Mouse (Mus musculus): ENCODE measurements around the gene Psmd7.
"Not testable (repeated sequence)": the region's sequence is repeated elsewhere in the genome, so short reads cannot be mapped to it uniquely, and the experiment has no call there.

Gene Psmd7

GRCm38 (mm10) chr8:107587995-107588780 is at the start of gene Psmd7:
TSS of gene Psmd7 (minus strand) at chr8:107588464.
- peak; percentile 95 for DNase-seq

GRCm38 (mm10) chr8:107633734-107634133 is 45.5 kb upstream of the Psmd7 start:
- no peak for DNase-seq

DNA sequence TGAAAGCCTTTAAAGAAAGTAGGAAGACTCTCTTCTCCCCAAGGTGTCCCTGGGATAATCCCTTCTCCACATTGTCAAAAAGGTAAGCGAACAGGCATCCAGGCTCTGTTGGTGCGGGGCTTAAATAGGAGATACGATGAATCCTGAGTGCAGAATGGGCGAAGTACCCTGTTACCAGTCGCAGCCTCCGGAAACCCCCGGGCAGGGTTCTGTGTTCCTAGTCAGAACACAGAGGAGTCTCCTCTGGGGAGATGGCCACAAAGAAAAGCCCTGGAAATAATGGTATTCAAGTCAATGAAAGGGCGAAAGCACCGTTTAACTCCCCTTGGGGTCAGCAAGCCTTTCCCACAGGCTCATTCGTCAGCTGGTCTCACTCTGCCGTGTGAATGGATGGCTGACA is 41.4 kb upstream of the Psmd7 start:
- DNase-seq: no peak

GRCm38 (mm10) chr8:107628501-107629149 is 40.4 kb upstream of the Psmd7 start:
- DNase-seq: peak; percentile 19

DNA sequence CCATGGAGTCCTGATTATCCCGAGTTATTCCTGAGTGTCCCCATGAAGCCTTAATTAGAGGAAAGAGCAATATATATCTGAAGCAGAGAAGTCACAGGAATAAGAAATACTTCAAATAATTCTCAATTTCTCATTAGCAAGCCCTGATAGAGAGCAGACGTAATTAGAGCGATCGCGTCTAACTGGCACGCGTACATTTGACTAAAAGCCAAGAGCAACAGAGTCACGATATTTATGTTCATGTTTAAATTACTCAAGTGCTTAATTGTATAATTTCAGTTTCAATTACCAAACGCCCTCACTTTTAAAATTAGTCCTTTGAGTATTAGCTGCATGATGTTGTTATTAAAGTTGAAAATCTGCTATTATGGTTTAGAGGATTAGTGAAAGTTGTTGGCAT is 39.6 kb upstream of the Psmd7 start:
- DNase-seq: no peak

- not testable (repeated sequence) for DNase-seq
Observed at GRCm38 (mm10) chr8:107624301-107624700, 36.0 kb upstream of the Psmd7 start.

DNA sequence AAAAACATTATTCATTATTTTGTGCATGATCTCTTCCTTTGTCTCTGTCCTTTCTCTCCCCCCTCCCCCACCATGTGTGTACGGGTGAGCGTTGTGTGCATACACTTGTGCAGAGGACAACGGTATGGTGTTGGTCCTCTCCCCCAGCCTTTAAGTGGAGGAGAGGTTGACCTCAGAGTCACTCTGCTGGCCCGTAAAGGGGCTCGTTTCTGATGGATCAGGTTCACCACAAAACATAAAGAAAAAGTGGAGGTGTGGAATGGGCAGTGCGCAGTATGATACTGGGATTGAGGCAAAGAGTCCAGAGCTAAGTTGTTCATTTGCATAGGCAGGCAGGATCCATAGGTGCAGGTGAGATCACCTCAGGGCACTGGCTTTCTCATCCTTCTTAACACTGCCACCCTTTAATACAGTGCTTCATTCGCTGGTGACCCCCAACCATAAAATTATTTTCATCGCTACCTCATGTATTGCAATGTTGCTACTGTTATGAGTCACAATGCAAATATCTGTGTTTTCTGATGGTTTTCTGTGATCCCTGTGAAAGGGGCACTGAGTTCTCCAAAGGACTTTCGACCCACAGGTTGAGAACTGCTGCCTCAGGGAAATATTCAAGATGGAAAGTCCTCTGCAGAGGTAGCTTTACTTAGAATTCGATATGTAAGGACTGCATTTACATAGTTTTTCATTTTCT is 33.8 kb upstream of the Psmd7 start:
- DNase-seq: no peak

- no peak for DNase-seq
Observed at GRCm38 (mm10) chr8:107621136-107621535, 32.9 kb upstream of the Psmd7 start.

GRCm38 (mm10) chr8:107618499-107618898 is 30.2 kb upstream of the Psmd7 start:
- no peak for DNase-seq

DNA sequence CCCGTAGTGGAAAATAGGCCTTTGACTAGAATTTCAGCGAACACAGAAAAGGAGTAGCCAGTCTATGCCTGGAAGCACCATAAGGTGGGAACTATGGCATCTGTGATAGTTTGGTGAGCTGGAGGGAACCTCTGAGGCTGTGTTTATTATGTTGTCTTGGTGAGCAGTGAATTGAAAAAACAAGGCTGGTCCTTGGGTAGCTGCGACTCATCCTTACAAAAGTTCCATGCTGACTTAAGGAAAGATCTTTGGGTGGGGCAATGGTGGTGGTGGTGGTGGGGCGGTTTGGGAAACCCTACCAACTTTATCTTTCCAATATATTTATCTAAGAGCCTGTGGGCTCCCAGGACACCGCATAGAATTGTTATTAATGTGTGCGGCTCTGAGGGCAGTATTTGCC is 25.1 kb upstream of the Psmd7 start:
- no peak for DNase-seq

DNA sequence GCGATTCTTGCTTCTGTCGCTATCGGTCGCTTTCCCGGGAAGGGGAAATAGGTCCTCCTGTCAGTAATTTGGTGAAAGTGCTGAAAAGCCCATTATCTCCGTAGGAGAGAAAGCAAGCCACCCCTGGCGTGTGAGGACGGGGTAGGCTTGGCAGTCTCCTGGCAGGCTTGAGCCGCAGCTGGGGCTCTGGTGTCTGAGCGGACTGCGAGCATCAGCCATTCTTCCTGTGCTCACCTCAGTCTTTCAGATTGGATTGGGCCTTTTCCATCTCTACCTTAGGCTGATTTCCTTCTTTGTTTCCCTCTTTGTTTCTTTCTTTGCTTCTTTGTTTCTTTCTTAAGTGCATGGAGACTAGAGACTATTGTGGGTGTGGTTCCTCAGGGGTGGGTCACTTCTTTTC is 22.6 kb upstream of the Psmd7 start:
- DNase-seq: no peak

DNA sequence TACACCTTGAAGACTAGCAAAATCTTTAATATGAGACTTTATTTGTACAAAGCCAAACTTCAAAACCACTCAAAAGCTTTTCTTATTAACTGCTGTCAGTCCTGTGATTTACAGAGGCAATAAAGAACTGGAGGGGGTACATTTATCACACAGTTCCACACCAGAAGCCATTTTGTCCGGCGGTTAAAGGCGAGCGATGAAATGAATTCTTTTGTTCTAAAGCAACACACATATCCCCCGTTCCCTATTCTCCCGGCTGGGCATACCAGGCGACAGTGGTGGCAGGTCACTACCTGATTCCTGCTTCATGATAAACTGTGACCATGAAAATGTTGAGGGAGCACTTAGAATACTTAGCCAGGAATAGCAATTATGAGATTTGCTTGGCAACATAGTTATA is 20.5 kb upstream of the Psmd7 start:
- DNase-seq: no peak

DNA sequence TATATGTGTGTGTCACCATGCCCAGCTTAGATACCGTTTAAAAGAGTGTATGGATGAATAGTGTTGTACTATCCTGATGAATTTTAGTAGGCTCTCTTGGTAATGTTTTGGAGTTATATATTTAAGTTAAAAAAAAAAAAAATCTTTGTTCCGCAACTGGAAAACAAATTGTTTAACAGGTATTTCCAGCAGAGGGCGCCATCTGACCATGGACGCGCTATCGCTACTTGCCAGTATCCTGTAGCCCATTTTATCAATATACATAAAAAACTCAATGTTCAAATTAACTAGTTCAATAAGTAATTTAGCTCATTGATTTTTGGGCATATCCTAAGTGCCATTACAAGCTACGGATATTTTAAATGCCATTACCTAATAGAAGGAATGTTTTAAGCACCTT is 14.8 kb upstream of the Psmd7 start:
- peak; percentile 81 for DNase-seq

- DNase-seq: no peak
Observed at GRCm38 (mm10) chr8:107599691-107600090, 11.4 kb upstream of the Psmd7 start.

DNA sequence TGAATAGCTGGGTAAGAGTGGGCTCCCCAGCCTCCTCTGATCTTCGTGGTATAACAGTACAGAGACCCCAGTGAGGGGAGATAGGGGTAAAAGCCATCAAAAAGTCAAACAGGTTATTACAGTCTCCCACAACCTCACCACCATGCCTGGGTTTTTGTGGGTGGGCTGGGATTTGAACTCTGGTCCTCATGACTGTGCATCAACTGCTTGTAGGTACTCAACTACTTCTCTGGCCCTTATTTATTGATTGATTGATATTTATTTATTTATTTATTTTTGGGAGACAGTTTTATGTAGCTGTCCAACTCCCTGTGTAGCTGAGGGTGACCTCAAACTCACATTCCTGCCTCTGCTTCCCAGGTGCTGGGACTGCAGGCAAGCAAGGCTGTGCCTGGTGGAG is 9.5 kb upstream of the Psmd7 start:
- no peak for DNase-seq

- no peak for DNase-seq
Observed at GRCm38 (mm10) chr8:107594817-107595216, 6.6 kb upstream of the Psmd7 start.

- no peak for DNase-seq
Observed at GRCm38 (mm10) chr8:107593967-107594729, 5.9 kb upstream of the Psmd7 start.

GRCm38 (mm10) chr8:107587429-107587994 is 752 bp downstream of the Psmd7 start:
- DNase-seq: no peak

DNA sequence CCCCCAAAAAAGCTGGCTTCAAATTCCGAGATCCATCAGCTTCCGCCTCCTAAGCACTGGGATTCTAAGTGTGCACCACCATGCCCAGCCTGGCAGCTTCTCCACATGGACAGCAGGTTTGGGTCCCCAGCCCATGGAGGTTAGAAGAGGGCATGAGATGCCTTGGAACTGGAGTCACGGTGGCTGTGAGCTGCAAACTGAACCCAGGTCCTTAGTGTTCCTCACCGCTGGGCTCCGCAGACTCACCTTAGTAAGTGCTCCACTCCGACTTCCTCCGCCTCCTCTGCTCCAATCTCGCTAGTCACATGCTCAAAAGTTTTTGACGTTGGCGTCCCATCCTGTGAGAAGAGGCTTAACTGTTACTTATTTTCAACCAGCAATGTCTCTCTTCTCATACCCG is 6.1 kb downstream of the Psmd7 start:
- DNase-seq: no peak

GRCm38 (mm10) chr8:107581536-107581935 is 6.7 kb downstream of the Psmd7 start:
- no peak for DNase-seq

GRCm38 (mm10) chr8:107580879-107581278 is 7.4 kb downstream of the Psmd7 start:
- DNase-seq: no peak

DNA sequence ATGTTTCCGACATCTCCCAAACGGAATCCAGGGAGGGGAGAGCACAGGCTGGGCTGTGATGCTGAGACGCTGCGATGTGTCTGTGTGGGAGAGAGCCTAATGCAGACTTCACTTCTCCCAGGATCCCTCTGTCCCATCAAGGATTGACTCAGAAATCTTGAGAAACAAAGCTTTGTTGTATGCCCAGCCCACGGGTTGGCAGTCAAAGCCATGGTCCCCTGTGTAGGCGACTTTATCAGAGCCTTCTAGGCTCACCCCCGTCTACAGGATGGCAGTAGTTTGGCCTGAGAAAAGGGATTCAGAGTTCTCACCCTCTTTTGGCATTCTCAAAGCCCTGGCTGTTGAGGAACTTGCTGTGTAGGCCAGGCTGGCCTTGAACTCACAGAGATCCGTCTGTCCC is 9.7 kb downstream of the Psmd7 start:
- no peak for DNase-seq

- DNase-seq: no peak
Observed at GRCm38 (mm10) chr8:107578132-107578531, 10.1 kb downstream of the Psmd7 start.
